Mouse (Mus musculus): ENCODE data around the gene Chchd1. TPM values are rescaled to one million over a fixed set of nuclear protein-coding genes. Genes with fewer than 3 reads are reported as not detected.

Chchd1 gene
- total RNA-seq (2014; fragmentation: Nextera tagmentation) (193 and 202 TPM in 2 replicates), total RNA-seq (2017) (130 and 186 TPM in 2 replicates)

GRCm38 (mm10) chr14:20702741-20703381 lies at the start of gene Chchd1:
Gene Chchd1 (plus strand): TSS chr14:20703006.
- ATAC-seq (replicated peaks; ENCODE audit: poor library complexity, severe bottlenecking): peak; percentile 85

- ATAC-seq (replicated peaks; ENCODE audit: poor library complexity, severe bottlenecking): peak; percentile 76
Measured at GRCm38 (mm10) chr14:20654690-20655421, 48.0 kb upstream of the Chchd1 start.

- no peak for ATAC-seq (replicated peaks; ENCODE audit: poor library complexity, severe bottlenecking)
Measured at GRCm38 (mm10) chr14:20655731-20656130, 47.1 kb upstream of the Chchd1 start.

GRCm38 (mm10) chr14:20656361-20656760 lies 46.4 kb upstream of the Chchd1 start, which contains the start of gene Myoz1:
Gene Myoz1 (minus strand): TSS chr14:20656540.
- no peak for ATAC-seq (replicated peaks; ENCODE audit: poor library complexity, severe bottlenecking)

GRCm38 (mm10) chr14:20658326-20658725 lies 44.5 kb upstream of the Chchd1 start:
- no peak for ATAC-seq (replicated peaks; ENCODE audit: poor library complexity, severe bottlenecking)

- no peak for ATAC-seq (replicated peaks; ENCODE audit: poor library complexity, severe bottlenecking)
Measured at GRCm38 (mm10) chr14:20658902-20659301, 43.9 kb upstream of the Chchd1 start.

- no peak for ATAC-seq (replicated peaks; ENCODE audit: poor library complexity, severe bottlenecking)
Measured at GRCm38 (mm10) chr14:20659687-20660086, 43.1 kb upstream of the Chchd1 start.

GRCm38 (mm10) chr14:20660827-20661660 lies 41.8 kb upstream of the Chchd1 start:
- ATAC-seq (replicated peaks; ENCODE audit: poor library complexity, severe bottlenecking): peak; percentile 95

GRCm38 (mm10) chr14:20661661-20662331 lies 41.0 kb upstream of the Chchd1 start:
- no peak for ATAC-seq (replicated peaks; ENCODE audit: poor library complexity, severe bottlenecking)

GRCm38 (mm10) chr14:20662740-20663139 lies 40.1 kb upstream of the Chchd1 start:
- no peak for ATAC-seq (replicated peaks; ENCODE audit: poor library complexity, severe bottlenecking)

GRCm38 (mm10) chr14:20663601-20664000 lies 39.2 kb upstream of the Chchd1 start:
- no peak for ATAC-seq (replicated peaks; ENCODE audit: poor library complexity, severe bottlenecking)

GRCm38 (mm10) chr14:20664436-20664835 lies 38.4 kb upstream of the Chchd1 start:
- ATAC-seq (replicated peaks; ENCODE audit: poor library complexity, severe bottlenecking): no peak

- ATAC-seq (replicated peaks; ENCODE audit: poor library complexity, severe bottlenecking): no peak
Measured at GRCm38 (mm10) chr14:20667469-20667868, 35.3 kb upstream of the Chchd1 start.

GRCm38 (mm10) chr14:20668154-20668810 lies 34.5 kb upstream of the Chchd1 start, which contains the start of gene Synpo2l:
Gene Synpo2l (minus strand): TSS chr14:20668354.
- ATAC-seq (replicated peaks; ENCODE audit: poor library complexity, severe bottlenecking): no peak

- no peak for ATAC-seq (replicated peaks; ENCODE audit: poor library complexity, severe bottlenecking)
Measured at GRCm38 (mm10) chr14:20672990-20673389, 29.8 kb upstream of the Chchd1 start.

- ATAC-seq (replicated peaks; ENCODE audit: poor library complexity, severe bottlenecking): peak; percentile 57
Measured at GRCm38 (mm10) chr14:20673735-20674063, 29.1 kb upstream of the Chchd1 start.

GRCm38 (mm10) chr14:20674064-20674833 lies 28.6 kb upstream of the Chchd1 start, which contains the start of gene Sec24c:
Gene Sec24c (plus strand): TSS chr14:20674308.
- ATAC-seq (replicated peaks; ENCODE audit: poor library complexity, severe bottlenecking): peak; percentile 91

- ATAC-seq (replicated peaks; ENCODE audit: poor library complexity, severe bottlenecking): no peak
Measured at GRCm38 (mm10) chr14:20677906-20678305, 24.9 kb upstream of the Chchd1 start.

GRCm38 (mm10) chr14:20681742-20682141 lies 21.1 kb upstream of the Chchd1 start:
- no peak for ATAC-seq (replicated peaks; ENCODE audit: poor library complexity, severe bottlenecking)

Measured in granulocyte monocyte progenitor cell, adult 5-6 weeks (primary cell).